Mouse (Mus musculus): ENCODE results near the gene Dnm3.
A peak's percentile ranks its signal among the peaks of the same experiment; 100 is the strongest.

The Dnm3 gene

GRCm38 (mm10) chr1:161990684-161991578 is 486.9 kb downstream of the Dnm3 start:
- no peak for DNase-seq (ENCODE audit: low spot score)

DNA sequence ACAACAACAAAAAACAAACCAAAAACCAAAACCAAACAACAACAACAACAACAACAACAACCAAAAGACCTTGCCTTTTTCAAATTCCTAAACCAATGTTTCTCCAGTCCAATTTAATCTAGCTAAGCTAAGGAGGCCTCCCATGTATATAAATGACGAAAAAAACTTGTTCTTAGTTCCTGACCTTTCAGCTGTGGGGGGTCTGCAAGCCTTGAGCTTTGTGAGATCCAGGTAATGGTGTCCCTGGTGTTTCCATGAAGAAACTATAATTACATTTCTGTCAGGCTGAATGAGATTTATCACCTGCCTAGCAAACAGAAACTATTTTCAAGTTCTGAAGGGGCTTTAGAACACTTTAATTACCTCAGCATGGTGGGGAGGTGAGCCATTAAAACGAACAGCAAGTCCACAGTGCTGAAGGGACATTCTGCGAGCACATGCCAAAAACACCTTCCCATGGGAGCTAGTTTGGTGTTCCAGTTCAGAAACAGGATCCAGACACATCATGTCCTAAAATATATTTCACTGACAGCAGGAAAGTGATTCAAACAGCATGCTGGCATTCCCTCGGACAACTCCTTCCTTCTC is 493.8 kb downstream of the Dnm3 start:
- DNase-seq (ENCODE audit: low spot score): no peak

- no peak for DNase-seq (ENCODE audit: low spot score)
These were observed 494.4 kb downstream of the Dnm3 start for GRCm38 (mm10) chr1:161983451-161983850.

DNA sequence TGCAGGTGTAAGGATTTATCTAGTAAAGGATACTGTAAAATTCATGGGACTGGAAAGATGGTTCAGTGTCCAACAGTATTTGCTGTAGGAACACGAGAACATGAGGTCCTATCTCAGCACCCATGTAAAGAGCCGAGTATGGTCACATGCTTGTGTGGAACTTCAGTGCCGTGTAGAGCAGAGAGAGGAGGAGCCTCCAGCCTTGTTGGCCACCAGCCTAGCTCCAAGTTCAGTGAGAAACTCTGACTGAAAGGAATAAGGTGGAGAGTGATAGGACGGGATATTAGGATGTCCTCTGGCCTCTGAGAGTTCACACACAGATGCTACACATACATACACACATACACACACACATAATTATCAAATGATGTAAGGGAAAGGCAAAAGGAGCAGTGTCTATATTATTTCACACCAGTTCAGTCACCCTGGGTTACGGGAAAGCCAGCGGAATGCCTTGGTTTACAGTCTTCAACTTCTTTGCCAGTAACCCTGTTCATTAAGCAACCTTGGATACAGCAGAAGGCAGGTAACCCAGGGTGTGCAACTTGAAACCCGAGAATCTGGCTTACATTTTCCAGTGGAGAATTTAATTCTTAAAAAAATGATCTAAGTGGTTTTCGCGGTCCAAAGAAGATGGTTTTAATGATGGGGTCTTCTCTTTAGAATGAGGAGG is 497.1 kb downstream of the Dnm3 start:
- no peak for DNase-seq (ENCODE audit: low spot score)

DNA sequence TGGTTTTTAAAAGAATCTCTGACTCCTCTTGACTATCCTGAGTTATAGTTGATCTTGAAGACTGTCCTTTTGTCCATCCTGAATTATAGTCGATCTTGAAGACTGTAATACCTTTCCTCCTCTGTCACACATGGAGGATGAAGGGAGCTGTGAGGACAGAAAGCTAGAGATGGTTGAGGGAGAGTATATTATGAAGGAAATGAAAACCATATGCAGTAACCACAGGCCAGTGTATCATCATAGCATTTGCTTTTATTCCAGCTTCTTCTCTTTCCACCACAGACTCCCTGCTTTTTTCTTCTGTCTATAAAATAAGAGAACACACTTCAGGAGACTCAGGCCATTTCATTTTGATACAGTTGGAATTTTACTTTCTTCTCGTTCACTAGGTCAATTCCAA is 497.8 kb downstream of the Dnm3 start:
- no peak for DNase-seq (ENCODE audit: low spot score)

- no peak for DNase-seq (ENCODE audit: low spot score)
These were observed 498.3 kb downstream of the Dnm3 start, which contains the start of gene 4930558K02Rik for GRCm38 (mm10) chr1:161979536-161979935. Gene 4930558K02Rik (minus strand): TSS chr1:161979636.

DNA sequence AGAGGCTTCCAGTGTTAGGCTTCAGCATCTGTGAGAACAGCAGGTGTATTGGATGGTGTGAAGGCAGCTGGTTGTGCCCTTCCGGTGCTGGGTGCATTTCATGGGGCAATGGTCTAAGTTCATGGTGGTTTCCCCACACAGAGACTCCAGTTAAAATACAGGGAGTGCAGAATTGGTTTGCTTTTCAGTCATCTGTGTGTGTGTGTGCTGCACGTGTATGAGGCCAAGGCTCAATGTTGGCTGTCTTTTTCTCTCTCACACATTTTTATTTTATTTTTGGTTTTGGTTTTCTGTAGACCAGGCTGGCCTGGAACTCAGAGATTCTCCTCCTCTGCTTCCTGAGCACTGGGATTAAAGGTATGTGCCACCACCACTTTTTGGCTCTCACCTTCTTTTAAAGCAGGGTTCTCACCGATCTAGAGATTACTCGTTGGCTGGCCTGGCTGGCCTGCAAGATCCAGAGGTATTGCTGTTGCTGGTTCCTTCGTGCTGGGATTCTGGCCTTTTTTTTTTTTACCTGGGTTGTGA is 499.6 kb downstream of the Dnm3 start:
- DNase-seq (ENCODE audit: low spot score): no peak

- DNase-seq (ENCODE audit: low spot score): no peak
These were observed 500.5 kb downstream of the Dnm3 start for GRCm38 (mm10) chr1:161977331-161977730.

DNA sequence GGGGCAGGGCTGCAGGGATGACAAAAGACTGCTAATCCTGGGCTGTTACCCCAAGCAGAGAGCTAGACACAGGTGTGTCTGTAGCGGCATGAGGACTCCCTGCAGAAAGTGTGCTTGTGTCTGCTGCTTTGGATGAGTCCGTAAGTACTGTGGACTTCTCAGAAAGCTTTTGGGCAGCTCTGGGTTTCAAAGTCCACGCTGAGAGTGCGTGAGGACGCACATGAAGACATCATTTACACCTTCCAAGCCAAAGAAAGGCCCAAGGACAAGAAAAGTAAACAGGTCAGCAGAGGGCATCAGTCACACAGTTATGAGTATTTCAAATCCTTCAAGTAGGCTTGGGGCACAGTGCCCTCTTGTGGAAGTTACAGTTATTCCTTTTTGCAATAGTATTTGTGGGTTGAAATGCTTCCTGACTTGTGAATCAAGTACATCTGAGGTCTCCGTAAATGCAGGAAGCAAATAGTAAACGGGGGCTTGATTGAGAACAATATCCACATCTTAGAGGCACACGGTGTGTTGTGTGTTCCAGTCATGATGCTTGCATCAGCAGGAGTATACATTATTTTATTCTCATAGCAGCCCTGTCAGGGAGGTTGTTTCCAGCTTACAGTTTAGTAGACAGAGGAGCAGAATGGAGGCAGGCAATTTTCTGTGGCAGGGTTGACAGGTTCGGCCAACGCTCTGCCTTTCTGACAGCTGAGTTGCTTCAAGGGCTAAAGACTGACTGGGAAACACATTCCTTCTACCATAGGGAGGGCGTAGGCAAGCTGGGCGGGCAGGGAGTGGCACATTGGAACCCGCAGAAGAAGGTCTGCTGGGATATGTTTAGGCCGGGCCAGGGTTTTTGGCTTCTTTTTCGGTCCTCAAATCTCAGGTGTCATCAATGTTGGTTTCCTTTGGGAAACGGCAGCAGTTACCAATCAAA is 501.3 kb downstream of the Dnm3 start:
- peak; percentile 88 for DNase-seq (ENCODE audit: low spot score)

- DNase-seq (ENCODE audit: low spot score): no peak
These were observed 505.6 kb downstream of the Dnm3 start for GRCm38 (mm10) chr1:161972233-161972632.

GRCm38 (mm10) chr1:161970874-161971273 is 507.0 kb downstream of the Dnm3 start:
- DNase-seq (ENCODE audit: low spot score): no peak

DNA sequence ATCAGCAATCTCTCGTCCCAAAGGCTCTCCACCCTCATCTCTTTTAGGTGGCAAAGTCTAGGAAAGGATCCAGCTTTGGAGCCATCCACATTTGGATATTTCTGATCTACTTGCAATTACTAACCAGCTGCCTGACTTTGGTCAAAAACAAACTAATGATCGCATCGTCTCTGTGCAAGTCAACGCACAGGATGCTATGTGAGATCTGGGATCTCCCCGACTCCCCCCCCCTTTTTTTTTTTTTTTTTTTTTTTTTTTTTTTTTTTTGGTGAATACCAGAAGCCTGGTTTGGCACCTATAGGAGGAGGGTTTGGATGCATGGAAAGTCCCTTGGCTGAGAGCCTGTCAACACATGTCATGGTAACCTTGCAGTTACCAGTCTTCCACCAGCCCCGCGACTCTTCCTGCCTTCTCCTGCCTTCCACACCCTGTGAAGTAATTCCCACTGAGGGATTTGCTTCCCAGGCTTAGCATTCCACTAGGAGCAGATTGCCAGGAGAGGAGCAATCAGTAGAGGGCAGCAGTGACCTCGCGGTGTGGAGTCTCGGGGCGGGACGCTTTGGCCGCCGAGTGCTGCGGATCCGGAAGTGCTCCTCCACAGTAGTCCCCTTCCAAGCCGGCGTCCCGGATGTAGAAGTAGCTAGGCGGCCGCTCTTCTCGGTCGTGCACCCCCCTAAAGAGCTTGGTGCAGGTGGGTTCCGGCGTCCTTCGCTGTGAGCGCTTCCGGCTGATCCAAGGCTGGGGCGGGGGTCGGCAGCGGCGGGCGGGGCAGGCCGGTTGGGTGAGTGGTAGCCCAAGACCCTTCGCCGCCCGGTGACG is 509.0 kb downstream of the Dnm3 start, which contains the start of gene Pigc:
Pigc (plus strand) TSS at position 598 of the 819 bp plus-strand sequence.
- DNase-seq (ENCODE audit: low spot score): peak; percentile 94

DNA sequence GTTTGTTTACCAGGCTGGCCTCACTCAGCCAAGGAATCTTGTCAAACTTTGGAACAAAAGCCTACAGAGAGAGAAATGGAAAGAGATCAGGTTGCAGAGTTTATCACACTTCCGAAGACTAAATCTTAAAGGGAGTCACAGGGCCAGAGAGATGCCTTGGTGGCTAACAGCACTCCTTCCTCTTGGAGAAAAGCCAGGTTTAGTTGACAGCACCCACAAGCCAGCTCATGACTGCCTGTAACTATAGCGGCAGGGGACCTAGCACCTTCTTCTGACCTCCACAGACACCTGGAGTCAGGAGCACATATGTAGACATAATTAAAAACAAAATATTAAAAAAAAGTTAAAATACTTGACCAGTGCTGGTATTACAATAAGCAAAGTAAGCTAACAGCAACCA is 509.9 kb downstream of the Dnm3 start:
- DNase-seq (ENCODE audit: low spot score): no peak

GRCm38 (mm10) chr1:161962465-161963377 is 515.1 kb downstream of the Dnm3 start:
- peak; percentile 28 for DNase-seq (ENCODE audit: low spot score)

GRCm38 (mm10) chr1:161957964-161958950 is 519.6 kb downstream of the Dnm3 start:
- DNase-seq (ENCODE audit: low spot score): no peak

- DNase-seq (ENCODE audit: low spot score): no peak
These were observed 522.0 kb downstream of the Dnm3 start for GRCm38 (mm10) chr1:161955846-161956245.

DNA sequence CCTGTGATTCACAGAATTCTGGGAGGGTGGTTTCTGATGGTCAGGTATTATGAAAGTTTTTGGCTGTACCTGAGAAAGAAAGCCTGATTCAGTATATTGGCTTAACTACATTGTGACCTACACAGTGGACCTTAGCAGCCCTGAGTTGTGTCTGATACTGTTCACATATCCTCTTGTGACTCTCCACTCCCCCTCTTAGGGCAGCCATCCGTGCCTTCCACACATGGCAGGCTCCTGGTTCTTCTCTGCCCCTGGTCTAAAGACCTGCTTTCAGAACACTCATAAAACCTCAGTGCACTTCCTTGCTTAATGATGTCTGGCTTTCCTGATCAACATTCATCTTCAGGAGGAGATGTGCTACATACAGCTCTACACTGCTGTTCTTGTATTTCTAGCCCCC is 525.2 kb downstream of the Dnm3 start:
- no peak for DNase-seq (ENCODE audit: low spot score)

All from lung, postnatal 25 days (tissue).